Mouse (Mus musculus) kidney, adult 2 months (tissue): Measurements from ENCODE around the gene Dnajb9.

Experiments used
- CTCF ChIP-seq: fragments of 200-500 bp; conservative IDR thresholded peaks from 2 replicates; pipeline ENCODE4 v1.5.1; 2011; ENCODE audit warnings: low read depth, mild to moderate bottlenecking, control low read depth, low read length, moderate library complexity, mixed read lengths; ENCODE audit not compliant: insufficient read depth, insufficient read length
- POLR2A ChIP-seq: fragments of 200-500 bp; IDR thresholded peaks from one replicate; pipeline ENCODE4 v1.6.1; 2011; ENCODE audit warnings: low read depth, low read length, control low read depth

- no peak for TF ChIP-seq CTCF
- no peak for TF ChIP-seq POLR2A
Measured at GRCm38 (mm10) chr12:44245739-44246138, 35.6 kb upstream of the Dnajb9 start.
